Comparison of ENCODE assay signal across 1 mouse cellular context in the genomic region with DNA sequence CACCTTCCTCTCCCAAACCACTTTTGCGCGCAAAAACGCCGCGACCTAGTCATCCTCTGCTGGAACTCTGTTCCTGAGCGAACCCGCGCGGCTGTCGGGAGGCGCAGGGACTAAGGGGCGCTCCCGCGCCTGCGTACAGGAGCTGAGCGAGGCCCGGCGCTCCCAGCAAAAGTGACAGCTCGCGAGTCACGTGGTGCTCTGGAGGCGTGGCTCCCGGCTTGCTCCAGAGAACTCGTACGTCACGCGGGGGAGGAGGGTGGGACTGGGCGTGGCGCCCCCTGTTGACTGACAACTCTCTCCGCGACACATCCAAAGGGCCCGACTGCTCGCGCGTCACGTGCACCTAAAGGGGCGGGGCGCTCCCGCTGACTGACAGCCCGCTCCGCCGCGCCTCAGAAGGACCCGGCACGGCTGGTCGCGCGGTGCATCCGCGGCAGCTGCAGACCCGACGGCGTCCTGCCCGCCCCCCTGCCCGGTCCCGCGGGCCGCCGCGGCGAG.
TF ChIP-seq lines count a peak whose summit lies in the region.

A gene (plus strand): TSS at position 395 of the 498 bp plus-strand sequence.

TF ChIP-seq in MEL, 35 proteins besides CTCF, POLR2A, EP300 and RAD21 (continued from another document):
- TF ChIP-seq ZC3H11A (IDR thresholded peaks at IDR 0.05; ENCODE audit: low read depth, low read length) (no peak), ETS1 (IDR thresholded peaks at IDR 0.05; ENCODE audit: low read depth, low read length) (peak; percentile 40; the same call in 1 of the 2 replicates), MYC (IDR thresholded peaks at IDR 0.05; ENCODE audit: low read depth, low read length) (peak; percentile 25; the same call in 1 of the 2 replicates), UBTF (IDR thresholded peaks at IDR 0.05; ENCODE audit: borderline replicate concordance, insufficient read depth, low read depth, low read length) (no peak), MXI1 (IDR thresholded peaks at IDR 0.05; ENCODE audit: low read depth, low read length) (peak; percentile 93), CHD2 (IDR thresholded peaks at IDR 0.05; ENCODE audit: low read length) (no peak), MAFK (IDR thresholded peaks at IDR 0.05; ENCODE audit: borderline replicate concordance, low read depth, low read length) (no peak), NELFE (IDR thresholded peaks at IDR 0.05; ENCODE audit: low read depth, low read length) (peak; percentile 87), CHD1 (IDR thresholded peaks at IDR 0.05; ENCODE audit: low read depth, low read length) (no peak), ZNF384 (IDR thresholded peaks at IDR 0.05; ENCODE audit: low read depth, low read length) (no peak), JUND (IDR thresholded peaks at IDR 0.05; ENCODE audit: low read depth, low read length) (no peak)
TF ChIP-seq in MEL: peak in this region for 13.
